Mouse (Mus musculus) kidney, postnatal 0 days (tissue): ENCODE results near the gene Sf3a1. TPM values are rescaled to one million over a fixed set of nuclear protein-coding genes. Genes with fewer than 3 reads are reported as not detected.
"Not testable (repeated sequence)": the region's sequence is repeated elsewhere in the genome, so short reads cannot be mapped to it uniquely, and the experiment has no call there.

Experiments
- ATAC-seq: fragments of 200-750 bp; cut with Nextera tagmentation; replicated peaks from 2 replicates; pipeline ENCODE4 v1.8.0; 2017; ENCODE audit warnings: low read depth, moderate number of reproducible peaks, moderate TSS enrichment, moderate library complexity; ENCODE audit not compliant: low FRiP score
- DNase-seq: peaks from one replicate; pipeline ENCODE4 v3.0.0-alpha.2; 2016; ENCODE audit warnings: low spot score
- H3K27ac ChIP-seq: fragments of 300-500 bp; sonication (generic); 2 replicates; pipeline ENCODE4 v1.5.1; 2014; ENCODE audit warnings: mild to moderate bottlenecking
- H3K27me3 ChIP-seq: fragments of 300-500 bp; sonication (generic); 2 replicates; pipeline ENCODE4 v1.6.1; 2014; ENCODE audit warnings: low read length, mixed read lengths; ENCODE audit not compliant: insufficient read depth
- H3K36me3 ChIP-seq: fragments of 300-500 bp; sonication (generic); 2 replicates; pipeline ENCODE4 v1.6.1; 2014; ENCODE audit warnings: low read length, mixed read lengths; ENCODE audit not compliant: insufficient read depth
- H3K4me1 ChIP-seq: fragments of 300-500 bp; sonication (generic); replicated peaks from 2 replicates; pipeline ENCODE4 v1.6.1; 2014; ENCODE audit warnings: antibody characterized with exemption, low read length, mixed read lengths; ENCODE audit not compliant: insufficient read depth
- H3K4me2 ChIP-seq: fragments of 300-500 bp; sonication (generic); 2 replicates; pipeline ENCODE4 v1.6.1; 2014; ENCODE audit warnings: mild to moderate bottlenecking, low read length, moderate library complexity, mixed read lengths
- H3K4me3 ChIP-seq: fragments of 300-500 bp; sonication (generic); replicated peaks from 2 replicates; pipeline ENCODE4 v1.5.1; 2014; ENCODE audit warnings: low read depth, low read length
- H3K9ac ChIP-seq: fragments of 300-500 bp; sonication (generic); 2 replicates; pipeline ENCODE4 v1.6.1; 2014; ENCODE audit warnings: low read depth, low read length
- H3K9me3 ChIP-seq: fragments of 300-500 bp; sonication (generic); replicated peaks from 2 replicates; pipeline ENCODE4 v1.6.1; 2016; ENCODE audit warnings: low read length, inconsistent platforms, mixed read lengths
- CTCF ChIP-seq: IDR thresholded peaks from 2 replicates; pipeline ENCODE4 v1.5.1; 2016; ENCODE audit warnings: antibody characterized with exemption, low read depth, mild to moderate bottlenecking, moderate library complexity
- WGBS: fragments of 180-500 bp; shearing (Covaris S2); extraction: QIAGEN DNeasy Blood & Tissue Kit; methylation state at CpG from one replicate; pipeline ENCODE4 v1.1.7; 2014; 5-methylcytosine and 5-hydroxymethylcytosine counted together
- polyA plus RNA-seq: library from polyadenylated mRNA; unstranded; fragments of >200 nt; fragmentation: Nextera tagmentation; extraction: Ambion mirVana; gene quantifications from 2 replicates; pipeline ENCODE4 v1.2.1, GENCODE M21; 2015

Gene Sf3a1
- polyA plus RNA-seq, 1 experiment from 2014 or later: 31.2 TPM

DNA sequence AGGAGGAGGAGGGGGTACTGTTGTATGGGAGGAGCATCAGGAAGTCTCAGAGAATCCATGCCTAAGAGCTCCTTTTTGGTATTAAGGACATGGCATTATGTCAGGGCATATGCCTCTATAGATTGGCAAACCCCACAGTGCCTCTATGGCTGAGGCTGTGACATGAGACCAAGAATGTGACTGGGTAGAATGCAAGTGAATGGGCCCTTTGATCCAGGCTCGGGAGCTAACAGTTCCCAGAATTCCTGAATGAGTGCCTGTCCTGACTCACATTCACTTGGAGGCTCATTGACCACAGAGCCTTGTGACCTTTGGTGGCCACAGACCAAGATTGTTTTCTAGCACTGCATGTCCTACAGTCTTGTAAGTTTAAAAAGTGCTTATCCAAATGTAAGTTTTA is 21.9 kb downstream of the Sf3a1 start:
- Histone ChIP-seq H3K9me3 (no peaks in the 10 kb centered on the region), H3K36me3 (peaks cover 51% of the 10 kb centered on the region), H3K27ac (no peak overlapping the region), H3K27me3 (no peaks in the 10 kb centered on the region), H3K9ac (no peak overlapping the region), H3K4me3 (no peak overlapping the region), H3K4me1 (no peaks in the 10 kb centered on the region), H3K4me2 (no peak overlapping the region)
- ATAC-seq: no peak
- WGBS: 22% methylated on average over 1 of the region's 1 CpGs
- DNase-seq: no peak
- TF ChIP-seq CTCF: no peak

DNA sequence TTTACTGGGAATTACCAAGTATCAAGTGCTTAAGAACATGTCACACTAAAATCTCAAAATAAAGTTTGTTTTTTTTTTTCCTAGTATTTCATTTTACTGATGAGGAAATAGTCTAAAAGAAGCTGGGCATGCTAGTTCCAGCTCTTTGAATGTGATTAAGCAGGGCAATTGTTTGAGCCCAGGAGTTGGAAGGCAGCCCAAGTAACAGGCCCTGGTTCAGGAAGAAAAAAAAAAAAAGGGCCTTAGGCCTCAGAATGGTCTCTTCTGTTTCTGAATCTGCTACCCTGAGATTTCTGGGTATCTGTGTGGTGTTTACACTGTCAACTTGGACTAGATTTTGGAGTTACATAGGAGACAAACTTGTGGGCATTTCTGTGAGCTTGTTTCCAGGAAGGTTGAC is 23.4 kb downstream of the Sf3a1 start:
- DNase-seq: no peak

DNA sequence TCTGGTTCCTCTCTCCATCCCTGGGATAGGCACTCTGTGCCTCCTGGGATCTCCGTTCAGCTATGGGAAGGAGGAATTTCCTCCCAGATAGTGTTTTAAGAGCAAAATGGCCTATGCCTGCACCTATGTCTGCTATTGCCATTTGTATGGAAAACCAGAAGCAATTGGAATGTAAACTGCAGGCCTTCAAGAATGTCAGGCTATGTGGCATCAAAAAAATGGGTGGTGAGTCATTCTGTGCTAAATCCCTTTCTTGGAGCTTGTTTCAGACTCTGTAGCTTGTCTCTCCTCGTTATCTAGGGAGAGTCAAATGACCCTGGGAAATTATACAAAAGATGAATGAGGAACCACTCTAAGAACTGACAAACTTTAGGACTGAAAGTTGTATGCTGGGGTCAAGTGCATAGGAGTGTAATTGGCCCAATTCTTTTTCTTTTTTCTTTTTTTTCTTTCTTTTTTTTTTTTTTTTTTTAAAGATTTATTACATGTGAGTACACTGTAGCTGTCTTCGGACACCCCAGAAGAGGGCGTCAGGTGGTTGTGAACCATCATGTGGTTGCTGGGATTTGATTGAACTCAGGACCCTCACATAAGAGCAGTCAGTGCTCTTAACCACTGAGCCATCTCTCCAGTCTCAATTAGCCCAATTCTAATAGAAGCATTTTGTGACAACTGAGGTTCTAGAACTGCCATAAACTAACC is 24.3 kb downstream of the Sf3a1 start:
- no peak for ATAC-seq
- no peak overlapping the region for H3K27ac ChIP-seq
- peaks cover 28% of the 10 kb centered on the region for H3K36me3 ChIP-seq
- DNase-seq: no peak
- H3K4me1 ChIP-seq: peaks cover 14% of the 10 kb centered on the region
- H3K27me3 ChIP-seq: no peaks in the 10 kb centered on the region
- H3K9me3 ChIP-seq: no peaks in the 10 kb centered on the region
- peak; percentile 40; the same call in 1 of the 2 replicates for TF ChIP-seq CTCF
- H3K4me2 ChIP-seq: no peak overlapping the region
- no peak overlapping the region for H3K9ac ChIP-seq
- no peak overlapping the region for H3K4me3 ChIP-seq
- WGBS: 60% methylated on average over 4 of the region's 4 CpGs

More for the DNA sequence above, 23.4 kb downstream of the Sf3a1 start:
- H3K4me3 ChIP-seq: no peak overlapping the region
- H3K27me3 ChIP-seq: no peaks in the 10 kb centered on the region
- H3K9me3 ChIP-seq: no peaks in the 10 kb centered on the region
- peaks cover 14% of the 10 kb centered on the region for H3K4me1 ChIP-seq
- no peak overlapping the region for H3K27ac ChIP-seq
- H3K36me3 ChIP-seq: peaks cover 36% of the 10 kb centered on the region
- no peak for TF ChIP-seq CTCF
- H3K9ac ChIP-seq: no peak overlapping the region
- H3K4me2 ChIP-seq: no peak overlapping the region
- no peak for ATAC-seq

DNA sequence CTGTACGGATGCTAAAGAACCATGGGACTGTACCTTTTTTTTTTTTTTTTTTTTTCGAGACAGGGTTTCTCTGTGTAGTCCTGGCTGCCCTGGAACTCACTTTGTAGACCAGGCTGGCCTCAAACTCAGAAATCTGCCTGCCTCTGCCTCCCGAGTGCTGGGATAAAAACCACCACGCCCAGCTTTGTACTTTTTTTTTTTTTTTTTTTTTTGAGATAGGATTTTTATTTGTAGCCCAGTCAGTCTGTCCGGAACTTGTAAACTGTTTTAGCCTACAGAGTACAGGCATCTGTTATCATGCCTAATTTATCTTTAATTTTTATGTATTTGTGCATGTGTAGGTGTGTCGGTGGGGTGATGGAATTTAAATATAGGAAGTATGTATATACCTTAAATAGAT is 25.3 kb downstream of the Sf3a1 start:
- Histone ChIP-seq H3K36me3 (peaks cover 18% of the 10 kb centered on the region), H3K4me1 (peaks cover 17% of the 10 kb centered on the region)
- H3K27ac ChIP-seq, DNase-seq, H3K27me3 ChIP-seq, H3K9me3 ChIP-seq, H3K4me2 ChIP-seq, ATAC-seq, H3K4me3 ChIP-seq, H3K9ac ChIP-seq: not testable (repeated sequence)
- 94% methylated on average over 6 of the region's 6 CpGs for WGBS

DNA sequence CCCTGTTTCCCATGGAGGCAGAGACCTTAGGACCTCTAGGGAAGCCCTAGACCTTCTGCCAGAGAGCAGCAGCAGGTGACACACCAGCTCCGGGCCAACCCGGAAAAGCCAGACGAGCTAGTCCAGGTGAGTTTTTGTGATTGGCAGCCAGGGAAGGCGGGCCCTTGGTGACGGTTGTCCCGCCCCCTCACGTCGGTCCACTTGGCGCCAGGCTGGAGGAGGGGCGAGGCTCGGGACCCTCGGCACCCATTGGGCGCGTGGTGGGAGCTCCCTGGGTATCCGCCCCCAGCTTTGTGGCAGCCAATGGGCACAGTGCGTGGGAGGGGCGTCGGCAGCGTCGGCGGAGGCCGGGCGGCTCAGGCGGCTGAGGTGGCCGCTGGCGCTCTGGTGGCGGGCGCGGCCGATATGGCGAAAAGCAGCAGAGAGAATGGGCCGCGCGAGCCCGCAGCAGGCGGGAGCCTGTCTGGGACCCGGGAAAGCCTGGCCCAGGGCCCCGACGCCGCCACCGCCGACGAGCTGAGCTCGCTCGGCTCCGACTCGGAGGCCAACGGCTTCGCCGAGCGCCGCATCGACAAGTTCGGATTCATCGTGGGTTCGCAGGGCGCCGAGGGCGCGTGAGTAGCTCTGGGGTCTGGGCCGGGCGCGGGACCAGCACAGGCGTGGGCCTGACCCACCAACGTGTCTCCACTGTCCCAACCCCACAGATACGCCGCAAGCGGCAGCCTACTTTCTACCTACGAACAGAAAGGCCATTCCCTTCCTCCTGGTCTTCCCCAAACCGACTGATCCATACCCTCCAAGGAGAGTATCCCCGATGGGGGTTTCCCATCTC is 26.6 kb downstream of the Sf3a1 start, which contains the start of gene Tbc1d10a:
Tbc1d10a (plus strand) TSS at position 304 of the 832 bp plus-strand sequence.
- Histone ChIP-seq H3K4me2 (peak within 1 kb of the TSS; percentile 95), H3K27ac (peak within 1 kb of the TSS; percentile 78), H3K36me3 (0 out of 2 replicates have a peak, but pooled peaks cover 6% of the 10 kb centered on the region), H3K4me3 (peak within 1 kb of the TSS; percentile 88), H3K27me3 (no peaks in the 10 kb centered on the region), H3K9ac (peak within 1 kb of the TSS; percentile 94), H3K4me1 (peaks cover 21% of the 10 kb centered on the region), H3K9me3 (no peaks in the 10 kb centered on the region)
- ATAC-seq (peak; percentile 98), DNase-seq (peak; percentile 99)
- WGBS: under 1% methylated on average over 71 of the region's 71 CpGs
- TF ChIP-seq CTCF: peak; percentile 15; the same call in 1 of the 2 replicates

DNA sequence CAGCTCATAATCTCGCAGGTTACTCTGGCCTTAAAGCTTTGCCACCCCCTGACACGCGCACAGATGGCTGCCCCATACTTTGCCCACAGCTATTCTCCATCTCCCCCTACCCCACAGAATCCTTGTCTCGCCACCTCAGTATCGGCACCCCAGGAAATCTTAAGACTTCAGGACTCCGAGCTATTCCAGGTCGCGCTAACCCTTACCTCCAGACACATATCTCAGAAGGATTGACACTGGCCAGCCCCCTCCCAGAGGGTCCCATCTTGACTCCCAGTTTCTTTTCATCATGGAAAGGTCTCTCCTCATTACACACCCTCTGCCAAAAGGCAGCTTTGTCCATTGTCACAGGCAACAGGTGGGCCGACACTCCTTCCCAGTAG is 27.2 kb downstream of the Sf3a1 start:
- DNase-seq (no peak), ATAC-seq (no peak)
- 12% methylated on average over 9 of the region's 9 CpGs for WGBS
- TF ChIP-seq CTCF: no peak
- peak overlapping the region; percentile 78; the same call in 1 of the 2 replicates for H3K27ac ChIP-seq
- H3K9me3 ChIP-seq: no peaks in the 10 kb centered on the region
- H3K4me3 ChIP-seq: peak overlapping the region; percentile 88
- 0 out of 2 replicates have a peak, but pooled peaks cover 4% of the 10 kb centered on the region for H3K36me3 ChIP-seq
- no peaks in the 10 kb centered on the region for H3K27me3 ChIP-seq
- peaks cover 21% of the 10 kb centered on the region for H3K4me1 ChIP-seq
- H3K4me2 ChIP-seq: peak overlapping the region; percentile 95
- H3K9ac ChIP-seq: peak overlapping the region; percentile 94
